Mouse (Mus musculus) G1E-ER4 (cell line): ENCODE data around the gene Abcc12. TPM values are rescaled to one million over a fixed set of nuclear protein-coding genes. Genes with fewer than 3 reads are reported as not detected.

Experiments
- GATA1 ChIP-seq: IDR thresholded peaks from one replicate; pipeline ENCODE4 v1.8.0; 2012; ENCODE audit warnings: low read length, inconsistent platforms
- polyA plus RNA-seq: library from polyadenylated mRNA; stranded (reverse); fragments of >175 nt; gene quantifications from 2 replicates; pipeline ENCODE4 v1.2.3, GENCODE M21; 2012

Abcc12 gene
- polyA plus RNA-seq, 1 experiment: not detected

DNA sequence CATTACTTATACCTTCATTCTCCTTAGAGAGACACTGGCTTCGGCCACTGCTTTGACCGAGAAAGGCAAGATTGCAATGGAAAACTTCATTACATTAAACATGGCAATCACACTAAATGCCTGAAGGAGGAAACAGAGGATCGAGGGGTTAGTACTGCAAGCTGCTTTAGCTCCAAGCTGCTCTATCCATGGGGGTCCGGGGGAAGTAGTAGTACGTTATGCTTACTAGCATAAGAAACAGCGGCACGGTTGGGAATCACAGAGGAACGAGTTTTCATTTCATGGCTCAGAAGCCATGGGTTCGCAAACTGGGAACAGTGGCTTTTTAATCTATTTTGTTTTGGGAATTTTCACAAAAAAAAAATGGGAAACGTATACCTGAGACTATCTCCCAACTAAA, 30.0 kb downstream of the Abcc12 start:
- no peak for TF ChIP-seq GATA1

DNA sequence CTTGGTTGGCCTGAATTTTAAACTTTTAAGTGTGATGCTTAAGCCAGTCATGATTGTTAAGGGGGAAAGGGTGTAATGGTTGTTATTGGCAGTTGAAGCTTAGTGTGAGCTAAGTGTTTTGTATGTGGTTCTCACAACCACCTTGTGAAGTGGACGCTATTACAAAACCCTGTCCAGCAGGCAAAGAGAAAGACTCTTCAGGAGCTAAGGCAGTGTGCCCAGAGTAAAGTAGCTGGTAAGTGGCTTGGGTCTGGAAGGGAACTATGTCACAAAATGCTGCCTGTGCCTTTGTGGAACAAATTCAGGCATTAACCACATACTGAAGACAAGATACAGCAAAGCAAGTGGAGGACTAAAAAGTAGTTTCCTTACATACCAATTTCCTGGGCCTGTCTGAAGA, 34.5 kb downstream of the Abcc12 start:
- TF ChIP-seq GATA1: no peak

DNA sequence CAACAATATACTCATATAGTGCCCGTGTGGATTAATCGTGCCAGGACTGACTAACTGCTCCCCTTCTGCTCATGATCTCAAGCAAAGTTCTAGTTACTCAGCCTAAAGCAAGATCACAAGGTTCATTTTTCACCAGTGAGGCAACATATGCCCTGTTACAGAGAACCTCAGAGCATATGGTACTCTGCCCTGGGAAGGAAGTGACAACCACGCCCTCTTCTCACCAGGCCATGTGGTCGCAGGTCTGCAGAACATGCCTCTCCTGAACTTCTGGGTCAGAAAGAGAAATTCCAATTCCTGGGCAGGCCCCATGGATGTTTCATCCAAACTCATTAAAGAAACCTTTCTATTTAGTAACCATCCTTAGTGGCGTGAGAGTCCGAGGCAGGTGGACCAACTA, 39.6 kb downstream of the Abcc12 start:
- no peak for TF ChIP-seq GATA1

DNA sequence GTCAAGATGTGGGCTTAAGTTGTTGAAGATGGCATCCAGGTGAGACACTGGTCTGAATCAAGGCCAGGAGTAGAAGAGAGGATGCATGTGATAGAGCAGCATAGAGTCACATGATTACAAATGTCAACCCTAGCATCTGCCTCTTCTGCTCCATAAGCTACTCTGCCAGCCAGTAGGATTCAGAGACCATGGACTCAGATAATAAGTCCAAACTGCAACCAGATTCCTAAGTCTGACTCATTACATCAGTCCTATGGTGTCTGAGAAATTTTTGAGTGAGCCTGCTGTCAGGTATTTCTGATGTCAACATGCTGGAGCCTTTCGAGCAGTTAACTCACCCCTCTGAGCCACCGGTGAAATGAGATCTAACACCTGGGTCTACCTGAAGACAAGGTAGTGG, 40.1 kb downstream of the Abcc12 start:
- TF ChIP-seq GATA1: no peak

DNA sequence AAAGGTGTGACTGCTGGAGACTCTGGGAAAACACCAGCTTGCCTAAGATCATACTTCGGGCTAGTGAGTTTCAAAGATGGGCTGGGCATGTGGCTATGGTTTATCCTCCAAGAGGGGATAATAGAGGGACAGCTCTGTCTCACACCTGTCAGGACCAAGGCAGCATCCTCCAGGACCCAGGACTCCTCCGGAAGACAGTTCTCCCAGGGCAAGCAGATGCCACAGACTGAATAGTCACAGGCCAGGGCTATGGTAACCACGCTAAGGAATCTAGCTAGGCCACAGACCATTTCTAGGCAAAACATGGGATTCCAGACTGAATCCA, 43.9 kb downstream of the Abcc12 start:
- no peak for TF ChIP-seq GATA1

DNA sequence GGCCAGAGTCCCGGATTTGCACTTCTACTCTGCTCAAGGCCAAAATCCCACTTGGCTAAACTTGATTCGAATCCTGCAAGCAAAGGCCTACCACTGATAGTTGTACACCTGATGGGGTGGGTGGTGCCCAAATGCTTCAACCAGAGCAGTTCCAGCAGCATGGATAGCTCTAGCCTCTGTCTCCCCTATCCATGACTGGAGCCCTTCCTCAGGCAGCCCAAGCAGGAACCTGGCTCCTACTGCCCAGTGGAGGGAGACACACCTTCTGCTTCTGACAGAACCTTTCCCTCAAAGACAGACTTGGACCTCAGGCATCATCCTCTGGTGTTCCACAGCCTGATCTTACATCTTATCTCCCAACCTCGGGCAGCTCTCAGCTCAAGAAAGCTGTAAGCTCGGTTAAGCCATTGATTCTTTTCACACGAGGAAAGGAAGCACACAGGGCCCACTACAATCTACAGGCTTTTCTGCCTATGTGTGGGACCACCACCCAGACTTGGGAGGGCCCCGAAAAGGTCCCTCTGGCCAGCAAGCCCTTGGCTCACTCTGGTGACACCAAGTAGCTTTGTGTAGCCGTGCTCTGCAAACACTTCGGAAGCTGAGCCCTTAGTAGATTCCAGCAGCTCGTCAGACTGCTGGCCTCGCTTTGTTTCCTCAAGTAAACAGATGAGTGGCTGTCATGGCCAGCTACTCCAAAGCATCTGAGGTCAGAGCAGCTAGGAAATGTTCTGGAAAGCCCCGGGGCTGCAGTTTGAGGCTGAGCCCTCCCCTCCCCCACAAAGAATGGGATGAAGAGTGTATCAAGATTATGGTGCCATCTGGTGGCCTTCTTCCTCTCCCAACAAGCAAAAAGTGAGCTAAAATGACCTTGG, 44.5 kb downstream of the Abcc12 start:
- TF ChIP-seq GATA1: no peak

DNA sequence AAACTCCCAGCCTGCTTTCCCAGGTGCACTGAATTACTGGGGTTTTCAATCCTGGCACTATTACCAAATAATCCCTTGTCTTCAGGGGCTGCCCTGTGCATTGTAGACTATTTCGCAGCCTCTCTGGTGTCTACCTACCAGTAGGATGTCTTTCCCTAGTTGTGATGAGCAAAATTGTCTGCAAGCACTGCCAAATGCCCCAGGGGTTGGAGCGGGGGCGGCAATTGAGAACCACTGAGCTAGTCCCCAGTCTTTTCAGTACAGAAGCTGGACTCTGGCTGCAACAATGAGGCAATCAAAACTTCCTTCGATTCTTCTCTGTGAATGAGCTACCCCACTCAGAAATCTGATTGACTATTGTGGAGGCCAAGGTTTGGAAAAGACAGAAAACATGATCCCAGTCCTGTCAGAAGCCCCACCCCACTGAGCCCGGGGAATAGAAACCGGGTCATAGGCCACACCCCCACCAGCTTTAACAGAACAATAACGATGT, 45.4 kb downstream of the Abcc12 start:
- TF ChIP-seq GATA1: no peak

DNA sequence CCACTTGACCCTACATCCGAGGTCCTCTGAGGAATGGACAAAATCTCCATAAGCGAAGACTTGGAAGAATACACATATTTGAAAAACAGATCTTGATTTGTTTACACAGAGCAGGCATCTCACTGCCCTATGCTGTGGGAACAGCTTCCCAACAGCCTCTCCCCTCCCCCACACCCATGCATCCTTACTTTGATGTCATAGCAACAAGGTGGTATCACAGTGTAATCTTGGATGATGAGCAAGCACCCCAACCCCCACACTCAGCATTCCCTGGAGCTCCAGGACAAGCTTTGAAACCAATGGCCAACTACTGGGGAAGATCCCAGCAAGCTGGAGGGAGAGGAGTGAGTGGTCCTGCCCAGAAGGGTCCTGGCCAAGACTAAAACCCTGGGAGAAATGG, 50.8 kb downstream of the Abcc12 start:
- TF ChIP-seq GATA1: no peak

DNA sequence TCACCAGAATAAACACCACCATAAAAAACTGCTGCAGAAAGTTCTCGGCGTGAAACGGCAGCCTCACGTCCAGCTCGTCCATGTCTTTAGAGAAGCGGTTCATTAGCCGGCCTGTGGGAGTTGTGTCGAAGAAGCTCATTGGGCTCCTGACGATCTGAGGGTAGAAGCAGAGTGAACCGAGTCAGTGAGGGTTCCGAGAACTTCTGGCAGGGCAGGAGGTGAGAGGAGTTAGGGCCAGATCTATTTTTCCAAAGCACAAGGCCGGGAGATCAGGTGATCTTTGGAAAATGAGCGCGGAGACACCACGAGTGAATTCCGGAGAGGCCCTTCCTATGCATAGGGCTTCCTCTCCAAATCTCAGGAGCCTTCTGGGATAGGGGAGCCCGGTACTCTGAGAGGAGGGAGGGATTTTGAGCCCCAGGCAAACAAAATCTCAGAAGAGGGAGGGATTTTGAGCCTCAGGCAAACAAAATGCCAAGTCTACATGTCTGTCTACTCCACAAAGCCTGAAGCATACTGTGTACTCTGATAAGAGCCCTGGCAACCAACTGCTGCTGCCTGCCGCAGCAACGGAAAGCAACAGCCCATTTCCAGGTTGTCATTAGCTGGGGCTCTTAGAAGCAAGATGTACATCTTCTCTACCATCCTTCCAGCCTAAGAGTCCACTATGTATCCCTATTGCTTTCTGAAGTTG, 53.0 kb downstream of the Abcc12 start:
- TF ChIP-seq GATA1: no peak

DNA sequence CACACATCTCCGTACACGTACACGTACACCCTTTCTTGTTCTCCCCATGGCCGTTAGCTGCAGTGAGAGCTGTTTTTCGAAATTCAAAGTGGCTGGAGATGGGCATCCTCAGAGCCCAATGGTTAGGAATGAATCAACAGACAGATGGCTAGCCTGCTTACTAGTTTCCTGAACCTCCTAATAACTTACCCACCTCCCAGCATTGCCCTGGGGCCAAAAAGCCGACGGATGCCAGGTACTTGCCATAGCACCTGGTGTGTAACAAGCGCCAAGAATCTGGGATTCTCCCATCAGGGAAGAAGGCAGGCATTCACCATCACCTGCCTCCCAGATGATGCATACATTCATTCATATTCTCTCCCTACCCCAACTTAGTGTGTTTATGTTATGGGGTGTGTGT, 53.7 kb downstream of the Abcc12 start:
- no peak for TF ChIP-seq GATA1

DNA sequence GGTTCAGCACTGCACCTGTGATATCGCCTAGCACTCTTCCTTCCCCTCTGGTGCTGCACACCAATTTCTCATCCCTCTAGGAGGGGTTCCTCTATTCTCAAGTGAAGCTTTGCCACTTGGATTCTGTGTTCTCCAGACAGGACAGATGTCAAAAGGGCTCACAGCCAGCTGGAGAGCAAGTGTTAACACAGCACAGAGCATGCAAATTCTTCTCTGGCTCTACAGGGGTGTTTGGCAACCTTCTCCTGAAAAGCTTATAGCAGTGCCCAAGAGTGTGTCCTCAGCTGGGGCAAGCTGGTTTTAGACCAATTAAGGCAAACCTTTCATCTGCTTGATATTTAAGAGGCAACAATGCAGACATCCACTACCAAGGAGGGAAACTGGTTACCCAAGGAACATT, 66.3 kb downstream of the Abcc12 start:
- TF ChIP-seq GATA1: no peak

DNA sequence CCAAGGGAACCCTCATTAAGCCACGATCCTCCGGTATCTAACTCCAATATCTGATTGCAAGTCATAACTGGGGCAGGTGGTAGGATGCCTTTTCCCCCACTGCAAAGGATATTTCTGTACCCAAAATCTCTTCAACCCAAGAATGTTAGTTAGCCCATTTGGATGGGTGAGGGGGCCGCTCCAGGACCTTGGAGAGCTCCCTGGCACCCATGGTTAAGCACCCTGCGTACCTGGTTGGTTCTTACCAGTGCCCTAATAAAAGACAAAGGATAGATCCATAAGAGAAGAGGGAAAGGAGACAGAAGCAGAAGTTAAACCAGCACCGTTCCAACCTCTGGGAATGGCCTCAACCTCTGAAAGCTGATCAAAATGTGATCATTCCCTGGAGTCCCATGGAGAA, 67.6 kb downstream of the Abcc12 start:
- no peak for TF ChIP-seq GATA1

DNA sequence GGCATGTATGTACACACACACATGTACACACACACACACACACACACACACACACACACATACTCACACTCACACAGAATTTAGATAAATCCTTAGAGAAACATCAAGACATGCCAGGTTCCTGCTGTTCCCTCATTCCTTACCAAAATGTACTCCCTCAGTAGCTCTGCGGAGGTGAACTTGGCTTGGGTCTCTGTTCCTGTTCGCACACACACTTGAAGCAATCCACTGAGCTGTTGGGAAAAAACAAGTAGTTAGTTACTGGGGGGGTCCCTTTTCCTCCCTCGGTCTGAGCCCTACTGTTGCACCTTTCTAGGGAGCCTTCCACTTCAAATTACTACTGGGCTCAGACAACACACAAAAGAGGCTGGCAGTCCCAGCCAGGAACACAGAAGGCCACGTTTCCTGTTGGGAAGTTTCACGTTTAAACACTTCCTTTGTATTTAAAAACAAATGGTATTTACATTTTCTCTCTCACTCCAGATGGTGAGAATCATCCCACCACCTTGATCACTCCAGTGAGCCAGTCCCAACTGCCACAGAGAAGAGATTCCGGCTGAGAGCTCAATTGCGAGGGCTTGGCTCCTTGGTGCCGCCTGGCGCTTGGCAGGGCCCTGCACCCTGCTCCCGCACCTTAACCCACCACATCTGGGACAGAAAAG, 68.2 kb downstream of the Abcc12 start:
- no peak for TF ChIP-seq GATA1

DNA sequence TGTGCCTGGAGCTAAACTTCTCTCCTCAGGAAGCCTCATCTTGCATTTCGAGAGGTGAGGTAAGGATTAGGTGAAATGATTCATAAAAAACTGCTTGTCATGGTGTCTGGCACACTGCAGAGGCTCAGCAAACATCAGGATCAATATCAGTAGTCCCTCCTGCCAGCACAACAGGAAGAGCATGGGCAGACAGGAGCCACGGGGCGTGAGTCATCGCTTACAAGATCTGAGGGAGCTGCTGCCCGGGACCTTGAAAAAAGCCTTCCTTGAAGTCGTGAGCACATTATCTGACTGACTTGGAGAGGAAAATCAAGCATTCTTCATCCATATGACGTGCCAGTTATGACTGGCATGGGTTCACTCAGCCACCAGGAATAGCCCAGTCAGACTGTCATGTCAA, 79.1 kb downstream of the Abcc12 start:
- no peak for TF ChIP-seq GATA1

DNA sequence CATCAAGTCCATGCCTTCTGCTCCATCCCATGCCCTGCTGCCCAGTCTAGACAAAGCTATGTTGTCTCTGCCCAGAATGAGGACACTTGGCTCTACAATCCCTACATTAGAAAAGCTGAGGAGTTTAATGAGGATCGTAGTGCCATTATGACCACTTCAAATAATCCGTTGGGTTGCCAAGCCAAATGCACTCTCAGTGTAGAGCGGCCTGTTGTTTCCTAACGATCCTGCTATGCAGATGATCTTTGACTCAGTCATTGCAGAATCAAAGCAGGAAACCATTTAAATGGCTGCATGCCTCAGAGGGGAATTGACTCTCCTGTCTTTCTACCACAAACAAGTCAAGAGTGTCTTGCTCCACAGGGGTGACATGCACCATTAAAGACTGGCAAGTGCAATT, 85.4 kb downstream of the Abcc12 start:
- TF ChIP-seq GATA1: no peak

DNA sequence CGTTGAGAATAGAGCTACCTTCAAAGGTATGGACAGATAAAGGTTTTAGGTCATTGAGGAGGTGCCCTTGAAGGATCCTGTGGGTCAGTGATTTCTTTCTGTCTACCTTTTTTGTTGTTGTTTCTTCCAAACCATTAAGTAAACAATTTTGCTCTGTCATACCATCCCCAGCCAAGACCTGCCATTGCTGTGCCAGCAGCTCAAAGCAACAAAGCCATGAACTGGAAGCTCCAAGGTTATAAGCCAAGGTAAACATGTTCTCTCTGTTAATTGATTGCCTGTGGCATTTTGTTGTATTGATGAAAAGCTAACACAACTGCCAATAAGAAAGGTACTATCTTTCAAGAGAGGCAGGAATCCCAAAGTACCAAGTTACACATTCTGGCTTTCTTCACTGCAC, 86.6 kb downstream of the Abcc12 start:
- TF ChIP-seq GATA1: no peak
